Mouse (Mus musculus) embryonic fibroblast, embryonic 13.5 days (primary cell): ENCODE results near the gene Kif3a.

ENCODE experiments used
- CTCF ChIP-seq: IDR thresholded peaks from 2 replicates; pipeline ENCODE4 v1.5.1; 2011; ENCODE audit warnings: mild to moderate bottlenecking, control low read depth, low read length, moderate library complexity, borderline replicate concordance; ENCODE audit not compliant: insufficient read depth
- POLR2A ChIP-seq: IDR thresholded peaks from 2 replicates; pipeline ENCODE4 v1.6.1; 2011; ENCODE audit warnings: low read depth, mild to moderate bottlenecking, control low read depth, low read length, moderate library complexity

DNA sequence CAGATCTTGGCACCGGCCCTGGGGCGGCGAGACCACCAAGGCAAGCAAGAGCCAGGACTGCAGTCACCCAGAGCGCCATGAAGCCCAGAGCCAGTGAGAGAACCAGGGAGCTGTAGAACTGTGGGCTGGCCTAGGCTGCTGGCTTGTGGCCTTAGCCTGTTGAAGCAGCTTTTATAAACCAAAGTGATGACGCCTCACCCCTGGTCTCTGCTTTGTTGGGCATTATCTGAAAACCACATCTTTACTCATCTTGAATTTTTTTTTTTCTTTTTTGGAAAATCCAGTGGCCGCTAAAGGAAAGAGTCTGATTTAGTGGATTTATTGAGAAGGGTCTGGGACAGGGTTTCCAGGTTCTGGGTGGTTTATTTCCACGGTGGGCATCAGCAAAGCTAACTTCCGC, 67.4 kb downstream of the Kif3a start, which contains the start of gene Il13:
- TF ChIP-seq POLR2A (no peak), CTCF (no peak)
